Mouse (Mus musculus): Measurements from ENCODE around the gene Cln3. TPM values are rescaled to one million over a fixed set of nuclear protein-coding genes. Genes with fewer than 3 reads are reported as not detected.

Gene Cln3
- polyA plus RNA-seq (2012): 5.7 and 6.6 TPM in 2 replicates

DNA sequence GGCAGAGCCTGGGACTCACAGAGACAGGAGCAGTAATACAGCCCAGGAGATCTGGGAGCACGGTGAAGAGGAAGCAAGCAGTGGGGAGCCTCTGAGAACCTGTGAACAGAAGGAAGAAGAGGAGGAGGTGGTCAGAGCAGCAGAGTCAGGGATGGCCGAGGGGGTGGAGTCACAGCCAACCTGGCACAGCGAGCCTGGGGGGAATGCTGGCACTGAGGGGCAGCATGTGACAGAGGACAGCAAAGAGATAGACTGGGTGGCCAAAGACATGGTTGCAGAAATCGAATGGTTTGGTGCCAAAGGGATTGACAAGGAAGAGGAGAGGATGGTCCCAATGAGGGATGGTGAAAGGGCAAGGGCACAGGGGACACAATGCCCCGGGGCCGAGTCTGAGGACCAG, at the start of gene Cln3:
Cln3 (minus strand) TSS at position 101 of the 400 bp plus-strand sequence.
- no peak for TF ChIP-seq GATA1 (IDR thresholded peaks at IDR 0.05; ENCODE audit: low read length)

DNA sequence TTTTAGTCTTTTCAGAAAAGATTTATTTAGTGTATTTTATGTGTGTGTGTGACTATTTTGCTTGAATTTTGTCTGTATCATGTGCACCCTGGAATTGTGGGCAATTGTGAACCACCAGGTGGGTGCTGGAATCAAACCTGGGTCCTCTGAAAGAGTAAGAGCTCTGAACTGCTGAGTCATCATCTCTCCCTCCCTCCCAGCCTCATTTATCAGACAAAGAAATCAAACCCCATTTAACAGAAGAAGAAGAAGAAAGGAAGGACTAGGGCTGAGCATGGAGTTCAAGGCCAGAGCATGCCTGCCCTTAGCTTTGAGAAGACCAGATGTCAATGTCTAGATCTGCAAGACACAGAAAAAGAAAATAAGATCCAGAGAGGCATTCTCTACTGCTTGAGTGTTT, 49.8 kb upstream of the Cln3 start:
- no peak for TF ChIP-seq GATA1 (IDR thresholded peaks at IDR 0.05; ENCODE audit: low read length)

DNA sequence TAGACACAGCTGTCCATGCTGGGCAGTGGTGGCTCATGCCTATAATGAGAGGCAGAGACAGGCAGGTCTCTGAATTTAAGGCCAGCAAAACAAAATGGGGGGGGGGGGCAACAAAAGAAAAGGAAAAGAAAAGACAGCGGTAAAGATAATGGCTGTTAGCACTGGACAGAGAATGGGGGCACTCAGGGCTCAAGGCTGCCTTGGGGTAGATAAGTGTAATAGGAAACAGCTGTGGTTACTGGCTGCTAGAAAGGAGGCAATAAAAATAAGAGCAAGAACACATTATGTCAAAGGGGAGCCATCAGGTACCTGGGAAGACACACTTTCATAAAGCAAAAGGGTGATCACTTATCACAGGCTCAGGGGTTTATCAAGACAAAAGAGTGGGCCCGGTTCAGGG, 46.9 kb upstream of the Cln3 start:
- TF ChIP-seq GATA1 (IDR thresholded peaks at IDR 0.05; ENCODE audit: low read length): peak; percentile 40

DNA sequence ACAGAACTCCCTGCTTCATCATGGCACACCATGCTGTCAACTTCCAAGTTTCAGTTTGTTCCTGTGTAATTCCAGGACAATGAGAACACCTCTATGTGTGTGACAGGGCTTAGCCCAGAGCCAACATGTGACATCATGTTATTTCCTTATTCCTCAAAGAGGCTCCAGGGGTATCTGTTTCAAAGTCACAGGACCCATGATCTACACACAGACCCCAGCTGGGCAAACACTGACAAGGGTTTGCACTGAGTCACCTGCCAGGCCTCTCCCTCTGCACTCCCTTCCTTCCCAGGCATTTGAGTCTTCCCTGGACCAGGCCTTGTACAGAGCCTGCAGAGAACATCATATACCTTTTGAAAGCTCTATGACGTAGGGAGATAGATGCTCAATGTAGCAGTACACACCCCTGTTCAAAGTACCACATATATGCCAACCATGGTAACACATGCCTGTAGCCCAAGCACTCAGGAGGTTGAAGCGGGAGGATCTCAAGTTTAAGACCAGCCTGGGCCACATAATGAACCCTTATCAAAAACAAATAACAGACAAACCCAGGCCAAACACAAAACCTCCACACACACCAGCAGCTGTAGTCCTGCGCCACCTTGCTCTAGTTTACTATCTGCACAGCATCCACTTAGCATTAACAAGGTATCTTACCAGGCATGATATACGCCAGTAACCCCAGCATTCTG, 45.4 kb upstream of the Cln3 start, which contains the start of gene Nupr1:
Nupr1 (minus strand) TSS at position 38 of the 695 bp plus-strand sequence.
- TF ChIP-seq GATA1 (IDR thresholded peaks at IDR 0.05; ENCODE audit: low read length): no peak

DNA sequence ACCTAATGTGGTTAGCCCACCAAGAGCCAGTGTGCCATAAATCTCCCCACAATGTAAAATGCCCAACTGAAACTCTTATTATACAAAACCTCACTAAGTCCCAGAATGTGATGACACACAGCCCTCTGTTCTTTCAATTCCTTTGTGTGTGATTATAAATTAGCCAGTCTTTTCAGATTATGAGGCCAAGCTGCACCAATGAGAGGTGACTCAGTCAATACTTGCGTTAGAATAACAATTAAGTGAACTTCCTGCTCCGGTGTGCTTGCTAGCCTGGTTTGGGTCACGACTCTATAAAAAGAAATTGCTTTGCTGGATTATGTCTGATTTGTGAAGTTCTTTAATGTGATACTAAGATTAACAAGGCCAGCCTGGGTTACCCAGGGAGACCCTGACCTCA, 44.3 kb upstream of the Cln3 start:
- TF ChIP-seq GATA1 (IDR thresholded peaks at IDR 0.05; ENCODE audit: low read length): no peak

DNA sequence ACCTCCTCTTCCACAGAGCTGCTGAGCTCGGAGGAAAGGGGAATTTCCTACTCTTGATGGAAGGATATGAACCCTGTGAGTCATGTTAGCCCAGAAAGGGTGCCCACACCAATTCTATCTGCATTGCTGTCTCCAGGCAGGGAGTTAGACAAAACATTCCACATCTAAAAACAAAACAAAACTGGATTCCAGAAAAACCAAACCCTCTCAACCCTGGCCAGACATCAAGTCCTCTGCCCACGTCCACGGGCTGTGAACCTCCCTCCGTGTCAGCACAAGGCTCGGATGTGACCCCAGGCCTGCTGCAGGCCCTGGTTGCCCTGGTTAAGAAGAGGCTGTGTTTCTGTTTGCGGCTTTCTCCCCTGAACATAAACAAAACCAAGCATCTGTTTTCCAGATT, 42.5 kb upstream of the Cln3 start:
- TF ChIP-seq GATA1 (IDR thresholded peaks at IDR 0.05; ENCODE audit: low read length): no peak

DNA sequence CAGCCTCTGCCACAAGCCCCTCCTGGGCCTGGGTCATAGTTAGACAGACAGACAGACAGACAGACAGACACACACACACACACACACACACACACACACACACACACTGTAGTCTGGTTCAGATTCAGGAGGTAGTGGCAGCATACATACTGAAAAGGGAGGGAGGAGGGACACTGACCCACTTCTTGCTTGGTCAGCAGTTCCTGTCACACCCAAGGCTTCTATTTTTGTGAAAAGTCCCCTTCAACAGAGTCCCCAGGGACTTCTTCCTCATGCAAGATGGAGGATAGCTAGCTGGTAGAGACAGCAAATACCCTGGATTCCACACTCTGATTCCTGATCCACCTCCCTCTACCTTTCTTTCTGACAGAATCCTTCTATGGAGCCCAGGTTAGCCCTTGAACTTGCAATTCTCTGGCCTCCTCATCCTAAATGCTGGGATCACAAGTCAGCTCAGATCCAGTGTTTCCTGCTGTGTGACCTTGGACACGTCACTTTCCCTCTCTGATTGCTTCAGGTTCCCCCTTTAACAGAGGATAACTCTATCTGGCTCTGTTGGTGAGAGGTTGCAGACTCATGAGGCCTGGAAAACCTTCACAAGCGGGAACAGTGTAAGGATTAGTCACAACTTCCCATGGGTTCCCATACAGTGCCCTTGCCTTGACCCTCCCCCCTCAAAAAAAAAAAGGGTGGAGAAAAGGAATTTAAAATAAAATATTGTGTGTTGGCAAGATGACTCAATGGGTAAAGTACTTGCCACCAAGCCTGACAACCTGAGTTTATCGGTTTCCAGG, 40.4 kb upstream of the Cln3 start:
- TF ChIP-seq GATA1 (IDR thresholded peaks at IDR 0.05; ENCODE audit: low read length): no peak

DNA sequence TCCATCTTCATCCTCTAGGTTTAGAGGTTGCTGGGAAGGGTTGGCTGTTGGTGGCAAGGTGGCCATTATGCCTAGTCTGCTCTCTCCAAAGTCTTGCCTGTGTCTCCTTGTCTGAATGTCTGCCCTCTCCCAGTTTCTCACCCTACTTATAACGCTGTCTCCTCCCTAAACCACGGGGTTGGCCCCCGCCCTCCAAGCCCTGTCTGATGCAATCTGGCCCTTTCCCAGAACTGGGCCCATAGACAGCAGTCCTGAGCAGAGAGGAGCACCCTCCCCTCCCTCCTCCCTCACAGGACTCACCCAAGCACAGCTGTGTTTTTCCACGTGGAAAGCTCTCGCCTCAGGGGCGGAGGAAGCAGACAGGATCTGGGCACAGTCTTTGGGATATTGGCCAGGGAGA, 39.8 kb upstream of the Cln3 start:
- TF ChIP-seq GATA1 (IDR thresholded peaks at IDR 0.05; ENCODE audit: low read length): no peak

DNA sequence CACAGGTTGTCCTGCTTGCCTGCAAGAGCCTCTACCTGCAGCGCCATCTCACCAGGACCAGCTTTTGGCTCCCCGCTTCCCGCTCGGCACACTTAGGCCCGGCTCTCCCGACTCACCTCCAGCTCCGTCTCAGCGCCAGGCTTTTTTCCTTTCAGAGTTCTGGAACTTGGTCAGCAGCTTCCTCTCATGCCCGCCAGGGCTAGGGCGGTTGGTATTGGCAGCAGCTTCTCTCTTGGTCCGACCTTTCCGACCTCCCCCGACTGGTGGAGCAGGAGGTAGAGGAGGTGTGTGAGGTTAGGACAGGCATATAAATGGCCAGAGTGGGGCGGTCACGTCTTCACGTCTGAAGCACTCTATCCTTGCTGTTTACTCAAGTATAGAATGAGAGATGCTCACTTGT, 39.2 kb upstream of the Cln3 start:
- no peak for TF ChIP-seq GATA1 (IDR thresholded peaks at IDR 0.05; ENCODE audit: low read length)

DNA sequence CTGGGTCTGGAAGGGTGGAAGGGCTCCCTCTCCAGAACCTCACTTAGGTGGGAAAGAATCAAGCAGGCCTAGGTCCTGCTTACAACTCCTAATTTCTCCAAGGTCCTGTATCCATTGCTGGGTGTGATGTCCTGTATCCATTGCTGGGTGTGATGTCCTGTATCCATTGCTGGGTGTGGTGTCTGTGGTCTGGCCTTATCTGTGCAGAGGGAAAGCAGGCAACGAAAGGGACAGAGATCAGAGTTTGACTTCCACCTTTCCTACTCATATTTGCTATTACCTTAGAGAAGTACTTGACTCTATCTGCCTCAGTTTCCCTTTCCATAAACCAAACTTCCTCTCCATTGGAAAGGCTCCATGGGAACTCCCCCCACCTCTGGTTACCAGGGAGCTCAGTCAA, 37.8 kb upstream of the Cln3 start:
- peak; percentile 15 for TF ChIP-seq GATA1 (IDR thresholded peaks at IDR 0.05; ENCODE audit: low read length)

DNA sequence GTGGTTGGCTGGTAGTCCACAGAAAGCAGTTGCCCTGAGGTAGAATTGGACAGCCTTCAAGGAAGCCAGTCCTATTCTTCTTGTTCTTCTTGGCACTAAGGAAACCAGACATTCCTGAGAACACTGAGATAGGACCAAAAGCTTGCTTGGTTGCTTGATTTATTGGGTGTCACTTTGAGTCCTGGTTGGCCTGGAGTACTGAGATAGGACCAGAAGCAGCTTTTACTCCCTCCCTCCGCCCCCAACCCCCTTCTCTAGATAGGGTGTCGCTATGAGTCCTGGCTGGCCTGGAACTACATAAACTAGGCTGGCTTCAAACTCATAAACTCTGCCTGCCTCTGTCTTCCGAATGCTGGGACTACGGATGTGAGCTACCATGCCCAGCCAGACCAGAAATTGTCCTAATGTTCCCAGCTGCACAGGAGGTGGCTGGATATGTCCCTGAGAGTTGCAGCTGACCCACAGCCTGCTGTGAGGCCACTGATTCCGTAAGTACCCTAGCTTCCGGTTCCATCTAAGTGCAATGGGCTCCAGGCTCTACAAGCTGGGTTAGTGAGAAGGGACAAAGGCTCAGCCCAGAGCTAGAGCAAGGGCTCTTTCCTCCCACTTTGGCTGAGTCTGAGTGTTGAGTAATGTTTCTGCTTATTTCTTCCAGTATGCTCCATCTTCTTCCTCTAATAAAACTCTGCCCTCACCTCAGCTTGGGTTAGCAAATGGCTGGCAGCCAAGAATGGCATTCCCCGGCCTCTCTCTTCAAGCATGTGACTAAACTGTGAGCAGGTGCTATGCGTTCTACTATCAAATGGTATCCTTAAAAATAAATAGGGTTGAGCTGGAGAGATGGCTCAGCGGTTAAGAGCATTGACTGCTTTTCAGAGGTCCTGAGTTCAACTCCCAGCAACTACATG, 36.1 kb upstream of the Cln3 start:
- peak; percentile 26 for TF ChIP-seq GATA1 (IDR thresholded peaks at IDR 0.05; ENCODE audit: low read length)

DNA sequence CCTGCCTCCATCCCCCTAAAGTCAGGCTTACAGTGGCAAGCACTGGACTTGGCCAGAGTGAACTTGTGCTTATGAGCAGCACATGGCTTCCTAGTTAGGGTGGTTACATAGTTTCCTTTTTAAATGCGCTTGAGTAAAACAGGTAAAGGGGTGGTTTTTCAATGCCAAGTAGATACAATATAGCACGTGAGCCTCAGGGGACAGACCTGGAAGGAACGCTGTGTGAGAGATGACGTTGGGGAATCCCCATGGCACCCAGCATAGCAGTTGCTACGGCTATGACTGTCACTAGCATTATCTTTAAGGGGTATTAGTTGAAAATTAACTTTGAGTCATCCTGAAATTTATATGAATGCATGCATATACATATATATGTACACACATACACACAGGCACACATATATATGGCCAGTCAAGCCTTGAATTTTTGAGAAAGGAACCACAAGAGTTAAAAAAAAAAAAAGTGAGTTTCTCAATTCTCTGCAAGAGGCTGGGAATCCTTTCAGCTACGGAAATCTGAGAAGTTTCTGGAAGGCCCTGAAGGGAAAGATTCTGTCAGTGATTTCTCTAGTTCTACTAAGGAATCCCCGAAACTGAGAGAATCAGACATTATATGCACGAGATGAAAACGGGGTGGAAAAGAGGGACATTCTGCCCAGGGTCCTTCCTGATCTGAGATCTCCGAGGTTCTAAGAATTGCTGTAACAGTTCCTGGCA, 34.1 kb upstream of the Cln3 start:
- no peak for TF ChIP-seq GATA1 (IDR thresholded peaks at IDR 0.05; ENCODE audit: low read length)

DNA sequence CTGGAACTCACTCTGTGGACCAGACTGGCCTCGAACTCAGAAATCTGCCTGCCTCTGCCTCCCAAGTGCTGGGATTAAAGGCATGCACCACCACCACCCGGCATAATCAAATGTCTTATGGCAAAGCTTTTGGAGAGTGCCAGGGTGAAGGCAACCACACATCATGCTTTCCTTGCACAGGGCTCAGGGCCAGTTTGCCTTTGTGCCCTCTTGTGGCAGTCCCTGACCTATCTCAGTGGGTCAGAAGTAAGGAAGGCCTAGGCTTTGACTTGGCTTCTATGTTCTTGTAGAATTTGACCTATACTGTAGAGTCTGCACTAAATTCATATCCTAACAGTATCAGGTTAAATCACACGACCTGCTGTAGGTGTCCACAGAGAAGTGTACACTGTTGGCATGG, 31.1 kb upstream of the Cln3 start:
- no peak for TF ChIP-seq GATA1 (IDR thresholded peaks at IDR 0.05; ENCODE audit: low read length)

DNA sequence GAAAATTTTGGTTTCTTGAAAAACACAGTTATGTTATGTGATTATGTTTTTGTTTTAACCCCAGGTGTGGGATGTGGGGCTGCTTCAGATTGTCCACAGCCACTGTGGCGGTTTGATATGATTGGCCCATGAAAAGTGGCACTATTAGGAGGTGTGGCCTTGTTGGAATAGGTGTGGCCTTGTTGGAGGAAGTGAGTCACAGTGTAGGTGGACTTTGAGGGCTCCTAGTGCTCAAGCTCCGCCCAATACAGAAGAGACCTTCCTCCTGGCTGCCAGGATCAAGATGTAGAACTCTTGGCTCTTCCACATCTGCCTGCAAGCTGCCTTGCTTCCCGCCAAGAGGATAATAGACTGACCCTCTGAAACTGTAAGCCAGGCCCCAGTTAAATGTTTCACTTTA, 27.1 kb upstream of the Cln3 start:
- no peak for TF ChIP-seq GATA1 (IDR thresholded peaks at IDR 0.05; ENCODE audit: low read length)

DNA sequence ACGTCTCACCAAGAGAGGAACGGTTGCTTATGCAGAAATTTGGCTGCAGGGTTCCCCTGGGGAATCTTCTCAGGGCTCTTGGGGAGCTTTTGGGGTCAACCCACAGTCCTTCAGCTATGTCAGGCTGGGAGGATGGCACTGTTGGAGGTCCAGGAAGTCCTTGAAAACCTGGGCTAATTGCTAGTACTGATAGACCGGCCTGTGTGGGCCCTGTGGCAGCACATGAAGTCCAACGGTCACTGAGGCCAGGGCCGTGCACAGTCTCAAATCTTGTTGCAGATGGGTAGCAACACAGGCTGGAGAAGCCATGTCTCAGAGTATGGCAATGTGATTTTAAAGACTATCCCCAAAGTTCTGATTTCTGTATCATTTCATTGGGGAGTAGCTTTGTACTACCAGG, 22.2 kb upstream of the Cln3 start:
- TF ChIP-seq GATA1 (IDR thresholded peaks at IDR 0.05; ENCODE audit: low read length): no peak

Data from G1E-ER4 (cell line).